Comparison of ENCODE assay signal across 35 mouse cellular contexts in genomic region chr1:36739231-36739630, GRCm38 (mm10). TPM values are rescaled to one million over a fixed set of nuclear protein-coding genes. Genes with fewer than 3 reads are reported as not detected.
"Had no signal": no experiment of that assay in that cellular context is flagged by ENCODE, and none has a peak within 500 bp of the region (broad histone marks: within the 10 kb centered on the region; RNA-seq: fewer than 3 reads in every experiment).

No protein-coding gene starts in this region.

- DNase-seq: cerebellum, adult 8-10 months; cerebellum, adult 9-10 months; cerebellum, adult 9-11 months; cerebellum, postnatal 10 days; cerebellum, postnatal 14 days; cerebellum, postnatal 25 days; cerebellum, postnatal 36 days; embryo, embryonic 11 days; forebrain, postnatal 0 days; gastrocnemius, adult 2 months; gastrocnemius, postnatal 10 days; gastrocnemius, postnatal 14 days; gastrocnemius, postnatal 25 days; gastrocnemius, postnatal 36 days; heart, adult 18-20 months had no signal

- H3K4me1 ChIP-seq: embryonic facial prominence, embryonic 12.5 days had no signal

- H3K27me3 ChIP-seq: embryonic facial prominence, embryonic 15.5 days; forebrain, embryonic 12.5 days; forebrain, embryonic 13.5 days had no signal

- H3K27ac ChIP-seq: embryonic facial prominence, embryonic 10.5 days; embryonic facial prominence, embryonic 12.5 days; embryonic facial prominence, embryonic 13.5 days; embryonic facial prominence, embryonic 15.5 days; forebrain, embryonic 10.5 days; forebrain, embryonic 12.5 days; forebrain, embryonic 13.5 days; forebrain, embryonic 15.5 days; gastrocnemius, adult 2 months; heart, embryonic 10.5 days had no signal

- H3K4me3 ChIP-seq: embryonic facial prominence, embryonic 10.5 days; embryonic facial prominence, embryonic 12.5 days; embryonic facial prominence, embryonic 13.5 days; embryonic facial prominence, embryonic 15.5 days; erythroblast, embryonic 14.5 days; forebrain, embryonic 10.5 days; forebrain, embryonic 12.5 days; forebrain, embryonic 13.5 days; forebrain, embryonic 15.5 days; gastrocnemius, adult 2 months; heart, embryonic 10.5 days had no signal

- H3K9ac ChIP-seq: embryonic facial prominence, embryonic 12.5 days; embryonic facial prominence, embryonic 13.5 days; embryonic facial prominence, embryonic 15.5 days; forebrain, embryonic 12.5 days; forebrain, embryonic 13.5 days; forebrain, embryonic 15.5 days; forebrain, postnatal 0 days had no signal

- H3K36me3 ChIP-seq: embryonic facial prominence, embryonic 10.5 days; embryonic facial prominence, embryonic 12.5 days; embryonic facial prominence, embryonic 13.5 days; embryonic facial prominence, embryonic 15.5 days; forebrain, embryonic 10.5 days; forebrain, embryonic 12.5 days; forebrain, embryonic 15.5 days; heart, embryonic 10.5 days had no signal

RNA-seq across cellular contexts. Expression of gene Zap70, which starts 22.4 kb away (rescaled TPM):
- total RNA-seq: granulocyte monocyte progenitor cell, adult 5-6 weeks had no signal
- polyA plus RNA-seq: erythroblast, embryonic 14.5 days had no signal

RNA-seq across cellular contexts. Expression of gene 4933424G06Rik, which starts 29.3 kb away (rescaled TPM):
- total RNA-seq: common myeloid progenitor, adult 5-6 weeks; forebrain, postnatal 0 days; gastrocnemius, postnatal 10 days; gastrocnemius, postnatal 4 days; granulocyte monocyte progenitor cell, adult 5-6 weeks; heart, adult 18-20 months; heart, adult 8-10 months had no signal
- polyA plus RNA-seq: embryonic facial prominence, embryonic 10.5 days; embryonic facial prominence, embryonic 12.5 days; embryonic facial prominence, embryonic 14.5 days; erythroblast, embryonic 14.5 days; forebrain, embryonic 10.5 days; forebrain, embryonic 13.5 days; forebrain, embryonic 14.5 days; heart, embryonic 10.5 days; heart, embryonic 11.5 days had no signal

RNA-seq across cellular contexts. Expression of gene Fam178b, which starts 56.2 kb away (rescaled TPM):
- total RNA-seq: forebrain, postnatal 0 days had no signal
- polyA plus RNA-seq: embryonic facial prominence, embryonic 11.5 days; forebrain, embryonic 11.5 days; forebrain, embryonic 14.5 days; forebrain, embryonic 15.5 days; forebrain, embryonic 16.5 days; forebrain, postnatal 0 days had no signal
